In the genomic region with DNA sequence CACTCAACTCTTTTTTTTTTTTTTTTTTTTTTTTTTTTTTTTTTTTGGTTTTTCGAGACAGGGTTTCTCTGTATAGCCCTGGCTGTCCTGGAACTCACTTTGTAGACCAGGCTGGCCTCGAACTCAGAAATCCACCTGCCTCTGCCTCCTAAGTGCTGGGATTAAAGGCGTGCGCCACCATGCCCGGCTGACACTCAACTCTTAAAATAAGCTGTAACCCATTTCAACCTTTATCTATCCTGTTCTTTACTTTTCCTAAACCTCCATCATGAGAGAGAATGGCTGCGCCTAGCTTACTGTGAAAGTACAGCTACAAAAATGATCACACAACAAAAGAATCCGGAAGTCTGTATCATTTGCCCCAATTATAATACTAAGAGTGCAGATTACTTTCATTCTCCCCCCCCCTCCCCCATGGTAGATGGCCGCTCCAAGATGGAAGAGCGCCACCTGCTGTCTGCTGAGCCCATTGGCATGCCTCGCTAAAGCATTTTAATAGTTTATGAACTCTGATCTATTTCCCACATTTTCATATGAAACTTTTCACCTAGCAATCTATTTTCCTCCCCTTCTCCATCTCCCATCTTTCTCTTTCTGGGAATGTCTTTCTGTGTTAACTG, we compare ENCODE assay signal across 8 mouse cellular contexts.
DNase-seq lines count a peak whose midpoint lies in the region; ATAC-seq lines count a peak whose summit lies in the region.
"Not testable (repeated sequence)": the region's sequence is repeated elsewhere in the genome, so short reads cannot be mapped to it uniquely, and the experiment has no call there.

No protein-coding gene starts in this region.

- H3K36me3 ChIP-seq in forebrain, embryonic 11.5 days (ENCODE audit: control insufficient read depth, insufficient read depth, low read length); hindbrain, embryonic 11.5 days (ENCODE audit: control insufficient read depth, insufficient read depth, low read length): not testable (repeated sequence)

- not testable (repeated sequence) for H3K4me1 ChIP-seq in forebrain, embryonic 11.5 days (replicated peaks; ENCODE audit: control insufficient read depth, insufficient read depth, low read length); hindbrain, embryonic 11.5 days (replicated peaks; ENCODE audit: control insufficient read depth, insufficient read depth, low read length)

- ATAC-seq in forebrain, embryonic 11.5 days (replicated peaks; ENCODE audit: low FRiP score); hindbrain, embryonic 11.5 days (ENCODE audit: low FRiP score): not testable (repeated sequence)

- H3K9me3 ChIP-seq in forebrain, embryonic 11.5 days (ENCODE audit: control insufficient read depth, low read length); hindbrain, embryonic 11.5 days (ENCODE audit: control insufficient read depth, low read length): not testable (repeated sequence)

- H3K27me3 ChIP-seq in forebrain, embryonic 11.5 days (ENCODE audit: control insufficient read depth, insufficient read depth, low read length); hindbrain, embryonic 11.5 days (ENCODE audit: control insufficient read depth, insufficient read depth, low read length): not testable (repeated sequence)

- H3K27ac ChIP-seq in forebrain, embryonic 11.5 days (ENCODE audit: low read depth, low read length); hindbrain, embryonic 11.5 days (ENCODE audit: low read depth, low read length): not testable (repeated sequence)

- H3K4me2 ChIP-seq in forebrain, embryonic 11.5 days (ENCODE audit: low read depth, low read length, severe bottlenecking); hindbrain, embryonic 11.5 days (replicated peaks; ENCODE audit: low read depth, low read length): not testable (repeated sequence)

- not testable (repeated sequence) for H3K9ac ChIP-seq in forebrain, embryonic 11.5 days (ENCODE audit: low read length); hindbrain, embryonic 11.5 days (ENCODE audit: low read depth, low read length)

- not testable (repeated sequence) for H3K4me3 ChIP-seq in forebrain, embryonic 11.5 days (ENCODE audit: low read depth, low read length); hindbrain, embryonic 11.5 days (ENCODE audit: low read depth, low read length)

- peak; percentile 79 for DNase-seq in Muller cell, postnatal 12 days (ENCODE audit: inconsistent ontology term)
- peak; percentile 35 for DNase-seq in c-Kit-positive CD71-negative TER-119-negative erythroid progenitor cells, embryonic 14.5 days (ENCODE audit: low read depth)
- peak; percentile 61 for DNase-seq in forebrain, embryonic 11.5 days (ENCODE audit: low spot score)
- DNase-seq in hindbrain, embryonic 11.5 days (ENCODE audit: low spot score), result peak; percentile 74
- peak; percentile 32 for DNase-seq in large intestine, adult 2 months (ENCODE audit: low read depth, low spot score)
- DNase-seq in lung, postnatal 10 days, result peak; percentile 46
- peak; percentile 65 for DNase-seq in retina, embryonic 14.5 days (ENCODE audit: low spot score)
- peak; percentile 55 for DNase-seq in urinary bladder, postnatal 25 days (ENCODE audit: low spot score)

- 58% methylated on average over 9 of the region's 10 CpGs for WGBS in forebrain, embryonic 11.5 days
- 56% methylated on average over 8 of the region's 10 CpGs for whole genome bisulfite sequencing in hindbrain, embryonic 11.5 days
- 44% methylated on average over 9 of the region's 10 CpGs for WGBS in large intestine, adult 2 months
